Mouse (Mus musculus) right cerebral cortex, postnatal 10 days (tissue): ENCODE results near the gene P4hb.
"Not testable (repeated sequence)": the region's sequence is repeated elsewhere in the genome, so short reads cannot be mapped to it uniquely, and the experiment has no call there.

Experiments
- DNase-seq, 2 experiments: peaks; one replicate each; pipeline ENCODE4 v3.0.0; 2021; ENCODE audit warnings: low spot score in 2 of 2

P4hb gene

DNA sequence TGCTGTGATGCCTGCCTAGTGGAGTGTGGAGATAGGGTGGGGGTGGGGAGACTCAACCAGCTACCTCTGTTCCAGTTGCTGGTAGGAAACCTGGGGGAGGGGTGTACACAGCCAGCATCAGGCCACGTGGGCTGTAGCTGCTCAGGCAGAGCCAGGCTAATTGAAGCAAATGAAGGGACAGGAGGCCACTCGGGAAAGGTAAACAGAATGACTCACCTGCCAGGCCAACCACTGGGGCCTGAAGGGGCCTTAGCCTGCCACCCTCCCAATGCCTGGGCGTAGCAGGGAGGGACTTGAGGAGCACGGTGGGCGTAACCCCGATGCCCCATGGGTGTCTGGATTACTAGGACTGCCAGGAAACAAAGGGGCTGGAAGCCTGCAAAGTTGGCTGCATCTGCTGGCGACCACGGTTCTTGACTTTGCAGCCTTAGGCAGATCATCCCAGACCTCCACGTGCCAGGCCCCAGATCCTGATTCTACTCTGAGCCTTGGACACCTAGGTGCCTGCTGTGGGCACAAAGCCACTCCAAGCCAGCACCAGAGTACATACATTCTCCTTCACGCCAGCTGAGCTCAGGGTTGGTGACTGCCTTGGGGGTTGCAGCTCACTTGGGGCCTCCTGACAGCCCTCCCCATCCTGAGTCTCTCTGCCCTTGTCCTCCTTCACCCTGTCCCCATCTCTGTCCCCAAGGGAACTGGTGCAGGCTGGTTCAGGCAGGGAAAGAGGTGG lies 33.6 kb downstream of the P4hb start:
- no peak for DNase-seq

DNA sequence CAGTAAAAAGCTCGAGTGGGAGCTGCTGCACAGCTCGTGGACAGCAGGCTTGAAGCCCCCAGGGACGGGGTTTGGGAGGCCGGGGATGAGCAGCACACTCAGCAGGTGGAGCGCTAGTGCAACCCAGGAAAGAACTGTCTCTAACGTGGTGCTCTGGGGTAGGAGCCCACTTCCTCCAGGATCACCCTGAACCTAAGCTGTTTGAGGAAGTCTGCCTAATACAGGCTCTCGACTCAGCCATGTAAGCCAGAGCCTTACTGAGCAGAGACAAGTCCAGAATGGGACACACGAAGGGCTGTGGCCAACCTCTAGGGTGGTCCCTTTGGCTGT lies 34.1 kb downstream of the P4hb start:
- no peak for DNase-seq

DNA sequence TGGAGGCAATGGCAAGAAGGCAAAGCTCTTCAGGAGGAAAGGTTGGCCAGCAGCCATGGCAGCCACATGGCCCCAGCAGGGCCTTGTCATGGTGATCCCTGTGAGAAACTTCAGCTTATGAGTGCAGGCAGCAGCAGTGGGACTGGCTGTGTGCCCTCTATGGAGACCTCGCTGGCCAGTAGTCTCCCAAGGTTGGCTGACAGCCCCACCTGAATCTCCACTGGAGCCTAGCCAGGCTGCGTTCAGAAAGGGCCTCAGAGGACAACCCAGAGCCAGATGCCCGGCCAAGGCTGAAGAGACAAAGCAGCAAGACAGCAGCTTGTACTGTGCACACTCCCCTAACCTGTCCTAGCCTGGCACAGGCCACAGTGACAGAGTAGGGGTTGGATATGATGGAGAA lies 34.6 kb downstream of the P4hb start:
- peak; percentile 53 to 54 for DNase-seq

DNA sequence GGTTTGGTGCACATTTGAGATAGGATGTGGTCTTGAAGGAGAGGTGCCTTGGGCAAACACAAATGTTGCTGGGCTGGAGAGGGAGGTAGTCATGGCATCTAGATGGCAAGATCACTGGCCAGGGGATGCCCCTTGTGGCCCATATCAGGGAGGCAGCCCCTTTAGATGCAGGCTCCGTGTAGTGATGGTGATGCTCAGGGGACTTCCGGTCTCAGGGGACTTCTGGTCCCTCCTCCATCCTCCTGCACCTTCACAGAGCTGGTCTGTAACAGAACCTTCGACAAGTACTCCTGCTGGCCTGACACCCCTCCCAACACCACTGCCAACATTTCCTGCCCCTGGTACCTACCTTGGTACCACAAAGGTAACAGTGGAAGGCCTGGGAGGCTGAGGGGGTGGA lies 37.2 kb downstream of the P4hb start:
- no peak for DNase-seq

GRCm38 (mm10) chr11:120535145-120535544 lies 37.9 kb downstream of the P4hb start:
- DNase-seq, result no peak

- no peak for DNase-seq
These were observed 39.0 kb downstream of the P4hb start for GRCm38 (mm10) chr11:120534093-120534492.

- no peak for DNase-seq
These were observed 41.4 kb downstream of the P4hb start for GRCm38 (mm10) chr11:120531646-120532045.

- DNase-seq, result no peak
These were observed 42.7 kb downstream of the P4hb start, which contains the start of gene Gcgr for GRCm38 (mm10) chr11:120530085-120530964. Gcgr (plus strand) TSS chr11:120530699.

DNA sequence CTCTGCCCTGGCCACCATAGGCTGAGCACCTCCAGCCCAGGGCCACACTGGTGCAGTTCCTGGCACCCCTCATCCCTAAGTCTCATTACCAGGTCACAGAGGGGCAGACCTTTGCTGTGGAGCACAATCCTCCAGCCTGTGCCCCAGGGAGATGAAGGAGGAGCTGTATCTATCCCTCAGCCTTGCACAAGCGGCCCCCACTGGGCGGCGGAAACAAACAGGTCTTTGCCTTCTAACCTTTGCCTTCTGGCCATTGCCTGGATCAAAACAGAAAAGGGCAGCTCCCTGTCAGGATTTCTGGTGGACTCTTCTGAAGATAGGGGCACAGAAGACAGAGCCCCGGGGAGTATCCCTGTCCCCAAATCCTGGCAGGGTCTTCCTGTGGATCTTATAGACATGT lies 44.1 kb downstream of the P4hb start:
- DNase-seq, result no peak

- DNase-seq, result no peak
These were observed 45.2 kb downstream of the P4hb start for GRCm38 (mm10) chr11:120527690-120528354.

DNA sequence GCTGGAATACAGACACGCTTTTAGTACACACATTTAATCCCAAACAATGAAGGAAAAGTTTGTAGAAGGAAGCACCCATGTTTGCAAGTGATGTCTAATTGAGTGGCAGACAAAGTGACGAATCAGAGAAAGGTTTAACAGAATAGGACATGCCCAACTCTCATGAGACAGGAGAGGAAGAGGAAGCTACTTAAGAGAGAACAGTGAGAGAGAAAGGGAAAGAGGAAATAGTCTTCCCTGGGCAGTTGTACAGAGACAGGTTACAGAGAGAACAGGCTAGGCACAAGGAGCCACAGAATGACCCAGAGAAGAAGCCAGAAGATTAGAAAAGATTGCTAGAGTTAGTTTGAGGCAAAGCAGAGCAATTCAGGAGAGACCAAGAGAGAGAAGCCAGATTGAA lies 47.1 kb downstream of the P4hb start:
- no peak for DNase-seq

- DNase-seq, result no peak
These were observed 50.5 kb downstream of the P4hb start for GRCm38 (mm10) chr11:120522581-120522980.

DNA sequence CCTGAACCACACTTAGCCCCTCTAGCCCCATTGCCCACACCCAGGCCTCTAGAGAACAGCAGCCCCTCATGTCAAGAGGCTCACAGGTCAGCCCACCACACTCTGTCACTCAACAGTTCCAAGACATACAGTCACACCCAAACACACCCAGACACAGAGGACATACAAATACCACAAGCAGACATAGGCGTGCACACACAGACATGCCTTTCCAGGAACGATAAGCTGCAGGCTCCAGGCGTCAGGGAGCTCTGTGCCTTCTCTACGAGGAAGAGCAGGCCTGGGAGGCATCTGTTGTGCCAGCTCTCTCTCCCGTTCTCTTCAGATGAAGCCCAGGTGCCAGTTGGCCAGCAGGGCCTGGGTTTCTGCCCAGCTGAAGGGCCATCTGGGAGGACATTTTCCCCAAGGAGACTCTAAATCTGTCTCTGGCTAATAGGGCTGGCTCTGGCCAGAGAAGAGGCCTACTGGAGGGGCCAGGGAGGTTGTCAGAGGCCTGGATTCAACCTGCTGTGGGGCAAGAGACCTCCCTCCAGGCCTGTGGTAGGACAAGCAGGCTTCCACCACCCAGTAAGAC lies 52.0 kb downstream of the P4hb start:
- DNase-seq, result peak in 1 of 2 experiments; percentile 52

DNA sequence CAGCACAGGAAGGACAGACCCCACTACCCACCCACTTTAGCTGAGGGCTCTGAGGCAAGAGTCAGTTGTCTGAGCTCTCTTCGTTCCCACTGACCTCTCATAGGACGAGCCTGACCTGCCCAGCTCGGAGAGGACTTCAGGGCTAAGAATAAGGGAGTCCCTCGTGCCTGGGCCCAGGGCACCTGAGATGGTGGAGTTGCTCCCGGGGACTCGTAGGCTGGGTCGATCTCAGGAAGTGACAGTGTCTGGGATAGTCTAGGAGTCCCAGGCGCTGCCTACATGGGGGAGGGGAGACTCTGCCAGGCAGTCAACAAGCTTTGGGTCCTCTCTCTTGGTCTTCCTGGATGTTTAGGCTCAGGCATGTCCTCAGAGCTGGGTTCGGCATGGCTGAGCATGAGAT lies 52.6 kb downstream of the P4hb start:
- DNase-seq, result no peak

DNA sequence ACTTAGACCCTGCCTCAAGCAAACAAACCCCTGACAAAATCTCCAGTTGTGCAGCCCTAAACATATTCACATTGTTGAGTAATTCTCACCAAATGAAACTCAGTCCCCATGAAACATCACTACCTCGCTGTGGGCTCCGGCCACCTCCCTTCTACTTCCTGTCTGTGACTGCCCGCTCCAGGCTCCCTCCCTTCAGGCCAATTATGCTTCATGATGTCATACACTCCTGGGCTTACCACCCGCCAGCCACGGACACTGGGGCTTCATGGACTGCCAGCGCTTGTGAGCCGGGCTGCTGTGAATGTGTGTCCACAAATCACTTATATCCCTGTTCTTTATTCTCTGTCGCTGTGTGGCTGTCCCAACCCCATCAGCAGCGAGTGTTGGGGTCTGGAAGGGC lies 53.3 kb downstream of the P4hb start:
- DNase-seq, result no peak

- DNase-seq, result peak in 1 of 2 experiments; percentile 23
These were observed 54.5 kb downstream of the P4hb start for GRCm38 (mm10) chr11:120518558-120518957.

GRCm38 (mm10) chr11:120518027-120518426 lies 55.0 kb downstream of the P4hb start:
- peak; percentile 77 to 83 for DNase-seq

GRCm38 (mm10) chr11:120517147-120517546 lies 55.9 kb downstream of the P4hb start:
- DNase-seq, result no peak

DNA sequence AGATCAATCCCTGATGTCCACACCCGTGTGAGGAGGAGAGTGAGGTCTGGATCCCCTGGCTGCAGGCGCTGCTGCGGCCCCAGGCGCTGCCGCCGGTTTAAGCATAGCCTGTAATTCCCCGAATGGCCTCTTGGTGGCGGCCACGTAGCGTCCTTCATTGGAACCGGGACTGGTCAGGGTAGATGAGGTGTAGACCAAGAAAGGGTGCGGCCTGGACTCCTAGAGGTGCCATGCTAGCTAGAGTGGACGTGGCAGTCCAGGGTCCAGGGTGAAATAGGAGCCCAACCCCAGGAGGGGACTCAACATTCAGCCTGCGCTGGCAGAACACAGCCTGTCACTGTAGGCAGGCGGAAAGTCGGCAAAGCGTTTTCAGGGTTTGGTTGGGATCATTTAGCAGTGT lies 57.4 kb downstream of the P4hb start:
- DNase-seq, result peak; percentile 80 to 87

GRCm38 (mm10) chr11:120514262-120514661 lies 58.8 kb downstream of the P4hb start:
- not testable (repeated sequence) for DNase-seq

DNA sequence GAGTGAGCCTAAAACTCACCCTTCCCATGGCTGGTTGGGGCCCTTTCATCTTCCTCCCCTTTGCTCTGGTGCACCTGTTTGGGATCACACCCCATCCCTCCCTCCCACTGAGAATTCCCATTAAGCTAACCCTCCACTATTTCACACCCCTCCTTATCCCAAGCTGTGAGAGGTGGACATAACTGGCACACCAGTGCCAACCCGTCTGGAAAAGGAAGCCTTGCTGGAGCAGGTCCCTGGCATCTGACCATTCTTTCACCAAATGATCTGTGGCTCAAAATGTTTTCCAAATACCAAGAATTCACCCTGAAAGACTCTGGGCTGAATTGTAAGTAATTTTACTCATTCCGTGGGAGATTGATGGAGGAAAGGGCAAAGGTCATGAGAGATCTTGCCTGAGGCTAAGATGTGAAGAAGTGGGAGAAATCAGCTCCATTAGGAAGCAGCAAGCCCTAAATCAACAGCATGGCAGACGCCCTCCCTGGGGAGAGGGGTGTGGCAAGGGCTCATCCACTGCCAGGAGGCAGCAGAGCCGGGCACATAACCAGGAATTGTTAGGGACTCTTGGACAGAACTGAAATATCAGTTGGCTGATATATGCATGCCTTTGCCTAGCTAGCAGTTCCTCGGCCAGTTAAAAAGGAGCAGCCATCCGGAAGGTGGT lies 60.1 kb downstream of the P4hb start:
- no peak for DNase-seq
